Mouse (Mus musculus) frontal cortex, adult 2 months (tissue): ENCODE data around the gene Npy2r. TPM values are rescaled to one million over a fixed set of nuclear protein-coding genes. Genes with fewer than 3 reads are reported as not detected.
A peak's percentile ranks its signal among the peaks of the same experiment; 100 is the strongest.

Experiments
- DNase-seq, 2 experiments: peaks; one replicate each; pipeline ENCODE4 v3.0.0; 2022; ENCODE audit warnings: low spot score in 1 of 2; ENCODE audit errors: extremely low spot score in 1 of 2
- polyA plus RNA-seq: library from polyadenylated mRNA; depleted of rRNA; stranded (reverse); fragments of >200 nt; gene quantifications from 2 replicates; pipeline ENCODE4 v1.2.3, GENCODE M21; 2012; rRNA removed

Gene Npy2r
- polyA plus RNA-seq: 1.2 and 3.1 TPM in 2 replicates

DNA sequence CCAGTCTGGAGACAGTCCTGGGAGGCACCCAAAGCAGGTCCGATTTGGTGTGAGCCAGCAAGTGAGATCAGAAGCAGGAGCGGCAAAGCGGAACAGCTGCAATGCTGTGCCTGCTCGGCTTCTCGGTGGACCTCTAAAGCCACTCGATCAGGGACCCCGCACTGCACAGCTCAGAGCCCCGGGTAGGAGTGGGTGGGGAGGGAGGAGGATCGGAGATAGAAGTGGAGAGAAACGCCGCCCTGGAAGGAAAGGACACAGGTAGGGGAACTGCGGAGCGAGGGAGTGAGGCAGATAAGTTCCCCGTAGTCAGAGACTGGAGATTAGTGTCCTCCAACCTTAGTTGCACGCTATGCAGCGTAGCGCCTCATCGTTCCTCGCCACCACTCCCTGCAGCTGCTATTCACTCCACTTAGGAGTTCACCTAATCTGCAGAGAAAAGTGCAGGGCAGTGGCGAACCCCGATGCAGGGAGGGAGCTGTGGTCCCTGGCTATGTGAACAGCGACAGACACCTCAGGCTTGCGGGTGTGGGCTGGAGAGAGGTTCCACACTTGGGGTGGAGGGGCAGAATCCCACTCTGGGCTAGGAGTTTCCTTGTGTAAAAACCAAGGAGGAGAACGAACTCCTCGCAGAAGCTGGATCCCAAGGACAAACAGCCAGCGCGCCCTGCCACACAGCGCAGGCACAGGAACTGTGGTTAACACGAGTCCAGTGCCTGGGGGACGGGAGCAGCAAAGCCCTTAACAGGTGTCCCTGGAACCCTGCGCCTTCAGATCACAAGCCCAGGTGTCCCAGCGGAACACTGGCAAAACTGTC is at the start of gene Npy2r:
Gene Npy2r, minus strand, starts transcription at position 177 of the 814 bp plus-strand sequence.
- DNase-seq: peak in 1 of 2 experiments; percentile 13

DNA sequence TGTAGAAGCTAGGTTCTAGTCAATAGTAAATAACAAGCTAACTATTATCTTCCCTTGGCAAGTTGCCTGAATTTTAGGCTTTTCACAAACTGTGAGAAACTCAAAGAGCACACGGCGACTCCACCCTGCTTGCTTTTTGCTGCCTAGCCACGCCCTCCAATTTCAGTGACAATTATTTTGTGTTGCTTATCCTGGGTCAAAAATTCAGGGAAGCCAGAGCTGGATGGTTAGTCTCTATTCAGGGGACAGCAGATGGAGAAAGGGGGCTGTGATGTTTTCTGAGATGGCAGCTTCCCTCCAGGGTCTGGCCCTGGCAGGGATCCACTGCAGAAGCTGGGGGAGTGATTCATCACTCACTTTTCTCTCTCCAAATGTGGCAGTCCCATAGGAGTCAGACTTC is 9.9 kb upstream of the Npy2r start:
- DNase-seq: no peak

- DNase-seq: no peak
Observed at GRCm38 (mm10) chr3:82556311-82556828, 8.5 kb upstream of the Npy2r start.

GRCm38 (mm10) chr3:82549932-82550331 is 2.0 kb upstream of the Npy2r start:
- no peak for DNase-seq

- DNase-seq: peak in 1 of 2 experiments; percentile 25
Observed at GRCm38 (mm10) chr3:82548753-82549152, 869 bp upstream of the Npy2r start.

- no peak for DNase-seq
Observed at GRCm38 (mm10) chr3:82541449-82541848, 6.4 kb downstream of the Npy2r start.

- DNase-seq: no peak
Observed at GRCm38 (mm10) chr3:82539951-82540350, 7.9 kb downstream of the Npy2r start.

GRCm38 (mm10) chr3:82524792-82525191 is 23.1 kb downstream of the Npy2r start:
- DNase-seq: no peak

GRCm38 (mm10) chr3:82498006-82498405 is 49.9 kb downstream of the Npy2r start:
- DNase-seq: peak in 1 of 2 experiments; percentile 4

Other genes with a start within 250 kb of the Npy2r start
- 36.6 TPM in 2 replicates for gene Map9, start 190.0 kb downstream of the Npy2r start, polyA plus RNA-seq